Mouse (Mus musculus) retina, postnatal 1 day (tissue): ENCODE data around the gene Dlgap1.

ENCODE experiments used
- DNase-seq: peaks from one replicate; pipeline ENCODE4 v3.0.0-alpha.2; 2012

The Dlgap1 gene

DNA sequence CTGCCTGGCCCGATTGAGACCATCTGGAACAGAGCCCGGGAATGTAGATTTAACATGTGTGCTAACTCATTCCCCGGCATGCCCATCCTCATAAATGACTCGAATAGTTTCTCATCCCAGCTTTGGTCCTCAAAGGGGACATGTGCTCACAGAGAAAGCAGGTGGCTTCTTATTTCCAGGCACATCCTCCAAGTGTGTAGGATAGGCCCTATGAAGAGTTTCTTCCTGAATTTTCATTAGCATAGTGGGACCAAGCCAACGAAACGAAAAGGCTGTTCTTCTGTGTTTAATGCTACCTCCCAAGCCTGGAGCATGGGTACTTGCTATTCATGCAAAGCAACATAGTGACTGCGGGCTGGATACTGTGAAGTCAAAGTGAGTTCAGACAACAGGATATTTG, 503.3 kb downstream of the Dlgap1 start:
- no peak for DNase-seq

- no peak for DNase-seq
Observed at GRCm38 (mm10) chr17:70473871-70474270, 505.0 kb downstream of the Dlgap1 start.

DNA sequence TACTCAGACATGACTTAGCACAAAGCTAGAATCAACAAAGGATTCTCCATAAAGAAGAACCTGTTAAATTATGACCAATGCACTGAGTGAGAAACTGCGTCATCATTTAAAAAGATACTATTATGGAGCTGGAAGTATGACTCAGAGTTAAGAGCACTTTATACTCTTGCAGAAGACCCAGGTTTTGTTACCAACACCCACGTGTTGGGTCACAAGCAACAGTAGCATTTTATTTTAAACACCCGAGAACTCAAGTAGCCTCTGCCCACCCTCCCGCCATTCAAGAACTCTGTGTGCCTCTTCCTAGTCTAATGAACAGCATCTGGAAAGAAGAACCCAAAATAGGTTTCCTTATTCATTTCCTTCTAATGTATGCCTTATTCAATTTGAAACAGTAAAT, 514.8 kb downstream of the Dlgap1 start:
- DNase-seq: no peak

DNA sequence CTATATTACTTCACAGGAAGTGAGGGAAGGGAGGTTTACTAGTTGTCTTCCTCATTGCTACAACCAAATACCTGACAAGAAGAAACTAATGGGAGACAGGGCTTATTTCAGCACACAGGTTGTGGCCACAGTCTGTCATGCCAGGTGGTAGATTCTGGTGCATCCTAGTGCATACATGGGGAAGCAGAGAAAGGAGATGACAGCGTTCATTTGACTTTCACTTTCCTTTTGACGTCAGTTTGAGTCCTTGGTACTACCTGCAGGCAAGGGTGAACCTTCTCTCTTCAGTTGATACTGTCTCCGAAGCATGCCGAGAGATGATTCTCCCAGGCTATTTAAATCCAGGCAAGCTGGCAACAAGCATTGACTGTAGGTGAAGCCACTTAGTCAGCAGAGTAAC, 516.8 kb downstream of the Dlgap1 start:
- no peak for DNase-seq

GRCm38 (mm10) chr17:70486259-70486658, 517.4 kb downstream of the Dlgap1 start:
- no peak for DNase-seq

DNA sequence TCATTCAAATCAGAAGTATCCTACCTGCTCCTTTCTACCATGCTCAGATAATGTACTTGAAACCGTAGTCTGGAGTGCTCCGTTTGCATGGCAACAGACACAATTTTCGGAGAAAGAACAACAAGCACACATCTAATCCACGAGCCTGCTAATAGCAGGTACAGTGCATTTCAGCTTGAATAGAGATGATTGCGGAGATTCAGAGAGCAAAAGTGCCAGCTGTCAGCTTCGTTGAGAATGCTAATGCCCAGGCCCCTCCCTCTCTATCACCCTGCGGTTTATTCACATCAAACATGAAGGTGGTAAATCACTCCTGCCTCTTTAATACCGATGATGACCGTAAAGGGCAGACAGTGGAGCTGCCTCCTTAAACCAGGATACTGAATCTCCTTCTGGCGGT, 518.0 kb downstream of the Dlgap1 start:
- no peak for DNase-seq

DNA sequence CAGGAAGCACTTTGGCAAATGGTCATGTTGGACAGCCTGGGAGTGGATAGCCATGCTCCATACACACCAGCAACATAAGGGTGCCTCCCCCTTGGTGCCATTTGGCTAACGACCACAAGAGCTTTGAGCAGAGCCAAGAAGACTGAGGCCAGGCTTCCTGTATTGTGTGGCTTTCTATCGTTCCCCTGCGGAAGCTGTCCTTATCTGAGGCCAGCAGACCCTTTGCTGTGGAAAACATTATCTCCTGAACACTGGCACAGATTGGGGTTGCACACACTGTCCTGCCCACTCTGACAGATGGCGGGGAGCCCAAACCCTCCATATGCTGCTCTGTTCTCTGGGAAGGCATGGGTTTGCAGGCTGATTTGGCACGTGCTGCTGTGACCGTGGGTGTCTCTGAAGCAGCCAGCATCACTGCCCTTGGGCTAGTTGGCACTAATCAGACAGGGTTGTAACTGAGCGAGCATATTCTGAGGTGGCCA, 520.0 kb downstream of the Dlgap1 start:
- DNase-seq: peak; percentile 52

GRCm38 (mm10) chr17:70491575-70491974, 522.7 kb downstream of the Dlgap1 start:
- no peak for DNase-seq

- no peak for DNase-seq
Observed at GRCm38 (mm10) chr17:70494338-70494737, 525.5 kb downstream of the Dlgap1 start.

GRCm38 (mm10) chr17:70498256-70498655, 529.4 kb downstream of the Dlgap1 start:
- DNase-seq: no peak

- no peak for DNase-seq
Observed at GRCm38 (mm10) chr17:70501933-70502332, 533.1 kb downstream of the Dlgap1 start.

DNA sequence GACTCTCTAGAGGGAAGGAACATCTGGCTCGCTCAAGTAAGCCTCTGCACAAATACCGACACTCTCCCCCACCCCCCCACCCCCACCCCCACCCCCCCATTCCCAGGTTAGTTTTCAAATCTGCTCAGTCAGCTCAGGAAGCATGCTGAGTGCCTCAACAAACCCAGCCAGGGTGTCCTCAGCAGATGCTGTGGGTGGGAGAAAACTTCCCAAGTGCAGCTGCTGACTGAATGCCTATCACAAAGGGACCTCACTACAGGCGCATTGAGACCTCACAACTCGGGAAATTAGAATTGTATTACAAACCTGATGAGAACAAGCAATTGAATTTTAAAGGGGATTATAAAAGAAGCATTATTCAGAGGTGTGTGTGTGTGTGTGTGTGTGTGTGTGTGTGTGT, 538.9 kb downstream of the Dlgap1 start:
- DNase-seq: peak; percentile 11

- DNase-seq: no peak
Observed at GRCm38 (mm10) chr17:70510441-70510840, 541.6 kb downstream of the Dlgap1 start.

DNA sequence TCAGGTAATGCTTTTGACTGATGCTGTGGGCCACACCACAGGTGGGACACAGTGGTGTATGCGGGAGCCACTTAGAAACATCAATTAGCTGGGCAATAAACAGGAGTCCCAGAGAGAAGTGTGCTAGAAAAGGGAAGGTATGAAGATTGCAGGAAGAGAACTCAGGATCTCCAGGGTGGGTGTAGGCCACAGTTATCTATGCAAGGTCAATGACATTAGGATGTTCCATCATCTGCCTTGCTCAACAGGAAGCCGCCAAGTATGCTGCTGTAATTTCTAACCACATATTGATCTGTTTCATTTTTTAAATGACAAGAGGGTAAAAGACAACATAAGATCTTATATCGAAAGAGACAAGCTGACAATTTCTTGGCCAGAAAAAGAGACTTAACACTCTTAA, 542.5 kb downstream of the Dlgap1 start:
- no peak for DNase-seq

- no peak for DNase-seq
Observed at GRCm38 (mm10) chr17:70513736-70514135, 544.9 kb downstream of the Dlgap1 start.

DNA sequence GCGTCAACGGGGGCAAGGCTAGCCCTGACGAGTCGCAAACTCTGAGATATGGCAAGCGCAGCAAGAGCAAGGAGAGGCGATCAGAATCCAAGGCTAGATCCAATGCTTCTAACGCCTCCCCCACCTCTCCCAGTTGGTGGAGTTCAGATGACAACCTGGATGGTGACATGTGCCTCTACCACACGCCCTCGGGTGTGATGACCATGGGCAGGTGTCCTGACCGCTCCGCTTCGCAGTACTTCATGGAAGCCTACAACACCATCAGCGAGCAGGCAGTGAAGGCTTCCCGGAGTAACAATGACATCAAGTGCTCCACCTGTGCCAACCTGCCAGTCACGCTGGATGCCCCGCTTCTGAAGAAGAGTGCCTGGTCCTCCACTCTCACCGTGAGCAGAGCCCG, 547.6 kb downstream of the Dlgap1 start:
- DNase-seq: no peak

DNA sequence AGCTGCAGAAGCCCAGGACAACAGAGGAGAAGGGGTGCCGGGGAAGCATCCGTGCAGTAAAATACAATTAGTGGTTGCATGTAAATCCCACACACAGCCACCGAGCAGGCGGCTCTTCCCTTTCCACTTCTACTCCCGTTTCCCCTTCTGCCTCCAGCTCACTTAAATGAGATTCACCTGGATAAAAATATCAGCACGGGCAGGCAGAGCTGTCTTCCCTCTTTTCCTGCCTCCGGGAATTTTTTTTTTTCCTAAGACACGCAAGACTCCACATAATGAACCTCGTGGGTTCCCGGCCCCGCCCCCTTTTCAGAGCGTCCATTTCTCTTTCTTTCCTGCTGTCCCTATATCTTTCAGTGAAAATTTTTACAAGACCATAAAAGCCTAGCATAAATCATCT, 548.5 kb downstream of the Dlgap1 start:
- no peak for DNase-seq

- no peak for DNase-seq
Observed at GRCm38 (mm10) chr17:70521058-70521851, 552.4 kb downstream of the Dlgap1 start.

DNA sequence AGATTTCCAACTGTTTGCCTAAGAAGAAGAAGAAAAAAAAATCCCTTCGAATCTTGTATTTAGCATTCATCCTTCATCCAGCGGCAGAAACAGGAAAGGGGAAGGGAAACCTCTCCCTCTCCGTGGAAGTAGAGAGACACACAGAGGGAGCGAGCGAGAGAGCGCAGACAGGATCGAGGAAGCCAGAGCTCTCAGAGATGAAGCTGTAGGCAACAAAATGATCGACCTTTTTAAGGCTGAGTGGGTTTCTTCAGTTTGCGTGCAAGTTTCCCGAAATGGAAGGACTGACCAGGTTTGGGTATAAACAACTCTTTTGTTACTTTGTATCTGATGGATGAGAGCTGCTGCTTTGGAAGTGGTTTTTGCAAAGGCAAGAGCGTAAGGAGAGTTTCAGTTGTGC, 553.1 kb downstream of the Dlgap1 start:
- peak; percentile 28 for DNase-seq

- DNase-seq: peak; percentile 63
Observed at GRCm38 (mm10) chr17:70525990-70526389, 557.1 kb downstream of the Dlgap1 start.

DNA sequence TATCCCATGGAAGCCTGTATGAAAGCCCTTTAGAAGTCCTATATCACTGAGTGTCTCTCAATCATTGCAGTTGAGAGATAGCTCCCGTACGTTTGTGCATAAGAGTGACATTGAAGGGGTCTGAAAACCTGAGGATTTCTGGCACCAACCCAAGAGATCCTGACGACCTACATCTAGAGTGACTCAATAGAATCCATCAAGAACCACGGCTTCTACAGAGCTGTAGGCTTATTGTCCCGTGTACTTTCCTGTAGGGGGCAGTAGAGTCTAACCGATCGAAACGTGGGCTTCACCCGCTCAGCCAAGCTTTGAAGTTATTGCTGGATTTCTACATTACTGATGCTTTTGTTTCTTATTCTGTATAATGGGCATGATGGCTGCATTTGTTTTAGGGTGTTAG, 558.2 kb downstream of the Dlgap1 start:
- DNase-seq: peak; percentile 76

- no peak for DNase-seq
Observed at GRCm38 (mm10) chr17:70528196-70529187, 559.6 kb downstream of the Dlgap1 start.

DNA sequence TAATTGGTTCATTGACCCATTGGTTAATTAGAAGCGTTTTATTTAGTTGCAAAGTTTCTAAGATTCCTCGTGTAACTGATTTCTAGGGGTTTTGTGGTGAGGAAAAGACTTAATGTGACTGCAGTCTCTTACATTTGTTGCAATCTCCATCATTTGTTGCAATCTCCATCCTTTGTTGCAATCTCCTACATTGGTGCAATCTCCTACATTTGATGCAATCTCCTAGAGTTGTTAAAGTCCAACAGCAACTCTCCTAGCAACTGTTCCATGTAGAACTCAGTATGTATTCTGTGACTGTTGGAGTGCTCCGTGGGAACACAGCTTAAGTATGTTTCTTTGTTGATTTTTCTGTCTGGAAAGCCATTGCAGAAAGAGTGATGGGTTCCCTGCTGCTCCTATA, 565.4 kb downstream of the Dlgap1 start:
- no peak for DNase-seq

DNA sequence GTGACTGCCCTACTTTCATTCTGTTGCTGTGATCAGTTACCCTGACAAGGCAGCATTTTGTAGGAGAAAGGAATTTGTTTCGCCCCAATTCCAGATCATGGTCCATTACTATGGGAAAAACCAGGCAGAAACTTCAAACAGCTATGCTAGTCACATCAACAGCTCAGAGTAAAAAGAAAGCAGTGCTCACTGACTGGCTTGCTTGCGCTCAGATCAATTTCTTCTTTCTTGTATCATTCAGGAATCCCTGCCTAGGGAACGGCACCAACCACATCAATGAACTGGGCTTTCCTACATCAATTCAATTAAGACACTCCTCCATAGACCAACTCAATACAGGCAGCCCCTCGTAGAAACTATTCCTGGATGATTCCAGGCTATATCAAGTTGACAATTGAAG, 572.9 kb downstream of the Dlgap1 start:
- DNase-seq: no peak
